ENCODE assay signal across 17 mouse cellular contexts in the genomic region with DNA sequence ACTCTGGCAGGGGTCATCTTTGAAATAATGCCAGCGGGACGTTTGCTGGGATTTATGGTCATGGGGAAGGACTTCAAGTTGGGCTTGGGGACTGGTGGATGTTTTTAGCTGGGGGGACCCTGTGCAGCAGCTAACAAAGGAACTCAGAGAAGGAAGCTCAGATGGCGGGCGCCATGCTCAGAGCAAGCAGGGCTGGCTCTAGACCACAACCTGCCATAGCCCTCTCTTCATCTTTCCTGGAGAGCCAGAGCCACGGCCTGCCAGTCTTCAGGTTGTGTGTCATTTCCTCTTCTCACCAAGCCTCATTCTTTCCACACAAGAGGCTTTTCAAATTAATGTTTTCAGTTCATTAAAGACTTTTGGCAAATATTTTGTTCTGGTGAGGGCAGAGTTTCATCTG.
DNase-seq lines count a peak whose midpoint lies in the region; ATAC-seq lines count a peak whose summit lies in the region.
"Had no signal": no experiment of that assay in that cellular context is flagged by ENCODE, and none has a peak within 500 bp of the region (broad histone marks: within the 10 kb centered on the region; RNA-seq: fewer than 3 reads in every experiment).

No protein-coding gene starts in this region.

- peaks cover 31% of the 10 kb centered on the region for H3K4me1 ChIP-seq in hindbrain, embryonic 10.5 days (replicated peaks)
- no peaks in the 10 kb centered on the region for H3K4me1 ChIP-seq in hindbrain, embryonic 14.5 days (replicated peaks; ENCODE audit: control insufficient read depth, insufficient read depth, low read length)
- peaks cover 51% of the 10 kb centered on the region for H3K4me1 ChIP-seq in embryonic facial prominence, embryonic 10.5 days
- H3K4me1 ChIP-seq in limb, embryonic 13.5 days, result peaks cover 48% of the 10 kb centered on the region
- no peaks in the 10 kb centered on the region for H3K4me1 ChIP-seq in liver, embryonic 12.5 days
- H3K4me1 ChIP-seq in kidney, embryonic 15.5 days, result peaks cover 19% of the 10 kb centered on the region

- no peak overlapping the region for H3K4me2 ChIP-seq in hindbrain, embryonic 14.5 days (replicated peaks)
- peak overlapping the region; percentile 42 for H3K4me2 ChIP-seq in limb, embryonic 13.5 days (replicated peaks)
- H3K4me2 ChIP-seq in liver, embryonic 12.5 days, result no peak overlapping the region
- H3K4me2 ChIP-seq in kidney, embryonic 15.5 days, result no peak overlapping the region
- H3K4me2 ChIP-seq: hindbrain, embryonic 13.5 days had no signal

- 67% methylated on average over 5 of the region's 5 CpGs for WGBS in hindbrain, embryonic 10.5 days
- 60% methylated on average over 5 of the region's 5 CpGs for WGBS in hindbrain, embryonic 14.5 days
- 61% methylated on average over 5 of the region's 5 CpGs for WGBS in embryonic facial prominence, embryonic 10.5 days
- WGBS in limb, embryonic 13.5 days, result 42% methylated on average over 5 of the region's 5 CpGs
- 36% methylated on average over 5 of the region's 5 CpGs for whole genome bisulfite sequencing in liver, embryonic 12.5 days (ENCODE audit: insufficient replicate concordance)
- 57% methylated on average over 5 of the region's 5 CpGs for WGBS in kidney, embryonic 15.5 days

- H3K27ac ChIP-seq in hindbrain, embryonic 10.5 days, result peak overlapping the region; percentile 74
- H3K27ac ChIP-seq in hindbrain, embryonic 14.5 days, result no peak overlapping the region
- peak overlapping the region; percentile 45 for H3K27ac ChIP-seq in embryonic facial prominence, embryonic 10.5 days (replicated peaks)
- peak overlapping the region; percentile 72 for H3K27ac ChIP-seq in limb, embryonic 13.5 days
- no peak overlapping the region for H3K27ac ChIP-seq in liver, embryonic 12.5 days
- H3K27ac ChIP-seq in kidney, embryonic 15.5 days, result no peak overlapping the region
- H3K27ac ChIP-seq: heart, embryonic 13.5 days; hindbrain, embryonic 13.5 days; left cerebral cortex, adult 2 months had no signal

- ATAC-seq in hindbrain, embryonic 14.5 days (ENCODE audit: low FRiP score), result no peak
- peak; percentile 26; the same call in 1 of the 2 replicates for ATAC-seq in limb, embryonic 13.5 days (ENCODE audit: low FRiP score, low read depth)
- ATAC-seq in liver, embryonic 12.5 days, result no peak
- no peak for ATAC-seq in kidney, embryonic 15.5 days (replicated peaks; ENCODE audit: low FRiP score)

- H3K4me3 ChIP-seq in hindbrain, embryonic 10.5 days, result no peak overlapping the region
- no peak overlapping the region for H3K4me3 ChIP-seq in hindbrain, embryonic 14.5 days (replicated peaks; ENCODE audit: low read length)
- H3K4me3 ChIP-seq in embryonic facial prominence, embryonic 10.5 days, result no peak overlapping the region
- H3K4me3 ChIP-seq in limb, embryonic 13.5 days, result no peak overlapping the region
- H3K4me3 ChIP-seq in liver, embryonic 12.5 days, result no peak overlapping the region
- no peak overlapping the region for H3K4me3 ChIP-seq in kidney, embryonic 15.5 days (replicated peaks)
- H3K4me3 ChIP-seq: erythroblast, embryonic 14.5 days; heart, embryonic 13.5 days; hindbrain, embryonic 13.5 days; left cerebral cortex, adult 2 months; midbrain, embryonic 10.5 days had no signal

- H3K9me3 ChIP-seq in hindbrain, embryonic 10.5 days, result no peaks in the 10 kb centered on the region
- no peaks in the 10 kb centered on the region for H3K9me3 ChIP-seq in hindbrain, embryonic 14.5 days (ENCODE audit: control insufficient read depth, low read length)
- H3K9me3 ChIP-seq in embryonic facial prominence, embryonic 10.5 days, result no peaks in the 10 kb centered on the region
- H3K9me3 ChIP-seq in limb, embryonic 13.5 days, result no peaks in the 10 kb centered on the region
- no peaks in the 10 kb centered on the region for H3K9me3 ChIP-seq in liver, embryonic 12.5 days (replicated peaks)
- no peaks in the 10 kb centered on the region for H3K9me3 ChIP-seq in kidney, embryonic 15.5 days (replicated peaks)
- H3K9me3 ChIP-seq: heart, embryonic 13.5 days; hindbrain, embryonic 13.5 days; midbrain, embryonic 10.5 days had no signal

- H3K9ac ChIP-seq in hindbrain, embryonic 14.5 days, result no peak overlapping the region
- no peak overlapping the region for H3K9ac ChIP-seq in limb, embryonic 13.5 days
- H3K9ac ChIP-seq in liver, embryonic 12.5 days, result no peak overlapping the region
- H3K9ac ChIP-seq in kidney, embryonic 15.5 days, result no peak overlapping the region
- H3K9ac ChIP-seq: heart, embryonic 13.5 days; hindbrain, embryonic 13.5 days had no signal

- no peaks in the 10 kb centered on the region for H3K36me3 ChIP-seq in hindbrain, embryonic 10.5 days
- no peaks in the 10 kb centered on the region for H3K36me3 ChIP-seq in hindbrain, embryonic 14.5 days (replicated peaks; ENCODE audit: control insufficient read depth, insufficient read depth)
- no peaks in the 10 kb centered on the region for H3K36me3 ChIP-seq in embryonic facial prominence, embryonic 10.5 days (replicated peaks)
- H3K36me3 ChIP-seq in limb, embryonic 13.5 days, result no peaks in the 10 kb centered on the region
- no peaks in the 10 kb centered on the region for H3K36me3 ChIP-seq in liver, embryonic 12.5 days
- H3K36me3 ChIP-seq in kidney, embryonic 15.5 days, result no peaks in the 10 kb centered on the region
- H3K36me3 ChIP-seq: heart, embryonic 13.5 days; hindbrain, embryonic 13.5 days; midbrain, embryonic 10.5 days had no signal

- H3K27me3 ChIP-seq in hindbrain, embryonic 10.5 days (ENCODE audit: insufficient read depth, poor library complexity, severe bottlenecking), result peaks cover 23% of the 10 kb centered on the region; the same call in 1 of the 2 replicates
- no peaks in the 10 kb centered on the region for H3K27me3 ChIP-seq in hindbrain, embryonic 14.5 days (ENCODE audit: control insufficient read depth, insufficient read depth, low read length)
- peaks cover 4% of the 10 kb centered on the region; the same call in 1 of the 2 replicates for H3K27me3 ChIP-seq in embryonic facial prominence, embryonic 10.5 days (replicated peaks; ENCODE audit: low read depth, poor library complexity, severe bottlenecking)
- H3K27me3 ChIP-seq in limb, embryonic 13.5 days, result no peaks in the 10 kb centered on the region
- peaks cover 6% of the 10 kb centered on the region; the same call in 1 of the 2 replicates for H3K27me3 ChIP-seq in liver, embryonic 12.5 days (replicated peaks)
- peaks cover 21% of the 10 kb centered on the region for H3K27me3 ChIP-seq in kidney, embryonic 15.5 days
- H3K27me3 ChIP-seq: heart, embryonic 13.5 days; hindbrain, embryonic 13.5 days had no signal

- DNase-seq in hindbrain, embryonic 10.5 days (ENCODE audit: low spot score), result no peak
- DNase-seq in hindbrain, embryonic 14.5 days (ENCODE audit: low spot score), result no peak
- peak; percentile 16 to 21 for DNase-seq in B cell, adult 2 months
- no peak for DNase-seq in embryonic facial prominence, embryonic 10.5 days (ENCODE audit: low spot score)
- no peak for DNase-seq in layer of hippocampus, postnatal 36 days
- DNase-seq: adrenal gland, adult 8-10 months; cerebellum, adult 18-20 months; gastrocnemius, postnatal 36 days; thymus, postnatal 14 days had no signal

Comparison
In these comparisons a context has a peak if more than half of its experiments do, and no peak if none do; other contexts are left out.
1. H3K27ac ChIP-seq: peak in hindbrain, embryonic 10.5 days (single experiment), embryonic facial prominence, embryonic 10.5 days (single experiment) and limb, embryonic 13.5 days (single experiment); none in hindbrain, embryonic 14.5 days (single experiment), liver, embryonic 12.5 days (single experiment) and kidney, embryonic 15.5 days (single experiment).
2. DNase-seq: peak in B cell, adult 2 months (2 of 2); none in hindbrain, embryonic 10.5 days (single experiment), hindbrain, embryonic 14.5 days (single experiment), embryonic facial prominence, embryonic 10.5 days (single experiment) and layer of hippocampus, postnatal 36 days (0 of 2).